Mouse (Mus musculus) heart, postnatal 14 days (tissue): ENCODE measurements around the gene Cd247. TPM values are rescaled to one million over a fixed set of nuclear protein-coding genes. Genes with fewer than 3 reads are reported as not detected.
"Not testable (repeated sequence)": the region's sequence is repeated elsewhere in the genome, so short reads cannot be mapped to it uniquely, and the experiment has no call there.

Source experiments
- DNase-seq, 2 experiments: peaks; one replicate each; pipeline ENCODE4 v3.0.0; 2021 to 2022
- intact Hi-C: fragments of 180-260 bp; cut with DNase I; formaldehyde crosslinking; loops from one replicate; pipeline ENCODE4 v1.15.1; 2025
- long read RNA-seq, 2 experiments: library from polyadenylated mRNA; stranded (forward); transcript quantifications; one replicate each; pipeline ENCODE4 v2.0.0; 2021
- total RNA-seq, 2 experiments: library from RNA; stranded (reverse); gene quantifications; 2 replicates each; pipeline ENCODE4 v1.2.3; 2021

Cd247 gene
- total RNA-seq, result 1 to 10 TPM; 1.4 to 7.9 TPM
- long read RNA-seq, experiment 1, transcript Cd247-201 (8 exons, 1,632 nt), result major isoform, 5 of 10 reads
- long read RNA-seq, experiment 1, partial matches to known transcripts, result 1 of 10 reads
- long read RNA-seq, experiment 1, other reads (novel, unspliced or antisense), result 4 of 10 reads
- long read RNA-seq, experiment 2, partial matches to known transcripts, result 0 of 2 reads
- long read RNA-seq, experiment 2, other reads (novel, unspliced or antisense), result 2 of 2 reads

DNA sequence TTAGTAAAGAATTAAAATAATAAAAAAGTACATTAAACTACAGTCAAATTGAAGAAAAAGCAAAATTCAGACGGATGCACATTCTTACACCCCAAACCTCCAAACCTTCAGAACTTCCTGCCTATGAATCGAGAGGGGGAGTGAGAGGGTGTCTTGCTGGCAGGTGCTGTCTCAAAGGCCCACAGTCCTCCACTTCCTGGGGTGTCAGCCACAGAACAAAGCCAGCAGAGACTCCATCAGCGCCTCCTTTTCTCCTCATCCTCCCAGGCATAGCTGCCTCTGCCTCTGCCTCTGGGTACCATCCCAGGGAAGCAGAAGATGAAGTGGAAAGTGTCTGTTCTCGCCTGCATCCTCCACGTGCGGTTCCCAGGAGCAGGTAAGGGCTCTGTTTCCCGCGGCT lies at the start of gene Cd247:
TSS of gene Cd247 (plus strand) at position 171 of the 400 bp plus-strand sequence.
- intact Hi-C loops, result no loop called here
- DNase-seq, result no peak

DNA sequence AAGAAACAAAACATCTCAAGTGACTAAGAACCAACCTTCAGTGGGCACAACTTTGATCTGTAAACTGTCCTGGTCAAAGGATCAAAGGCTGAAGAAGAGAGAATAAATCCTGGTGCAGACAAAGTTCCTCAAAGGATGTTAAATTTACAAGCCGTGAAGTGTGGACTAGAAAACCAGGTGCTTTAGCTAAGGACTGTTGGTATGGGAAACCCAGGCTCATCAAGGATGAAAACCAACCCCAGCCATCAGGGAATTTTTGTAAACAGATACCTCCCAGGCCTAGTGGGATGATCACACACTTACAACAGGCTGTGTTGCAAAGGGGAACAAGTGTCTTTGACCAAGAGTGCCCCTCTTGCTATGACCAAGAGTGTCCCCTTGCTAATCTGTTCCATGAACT lies 49.5 kb upstream of the Cd247 start:
- DNase-seq, result no peak
- intact Hi-C loops, result loop anchor here (1.0 to 5.0 kb wide), 2 partner anchors 15 to 97 kb away; no protein-coding TSS in a partner anchor

GRCm38 (mm10) chr1:165741989-165742388 lies 46.5 kb upstream of the Cd247 start:
- DNase-seq, result no peak
- intact Hi-C loops, result no loop called here

DNA sequence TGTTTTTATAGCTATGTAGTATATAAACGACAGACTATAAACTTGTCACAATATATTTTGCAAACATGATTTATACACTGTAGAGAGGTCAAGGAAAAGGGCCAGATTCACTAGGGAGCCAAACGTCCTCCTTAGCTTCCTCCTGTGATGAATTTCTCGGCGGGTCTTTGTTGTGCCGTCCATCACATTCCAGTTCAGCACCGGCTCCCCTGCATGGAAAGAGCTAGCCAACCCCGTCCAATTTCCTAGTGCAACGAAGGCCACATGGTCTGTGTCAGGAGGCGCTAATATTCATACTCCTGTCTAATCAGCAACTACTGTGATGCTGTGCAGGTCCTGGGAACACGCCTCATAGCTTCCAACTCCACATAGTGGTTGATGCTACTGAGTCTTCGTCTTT lies 40.4 kb upstream of the Cd247 start:
- DNase-seq, result no peak
- intact Hi-C loops, result no loop called here

- intact Hi-C loops, result no loop called here
Measured at GRCm38 (mm10) chr1:165751142-165751541, 37.3 kb upstream of the Cd247 start.

DNA sequence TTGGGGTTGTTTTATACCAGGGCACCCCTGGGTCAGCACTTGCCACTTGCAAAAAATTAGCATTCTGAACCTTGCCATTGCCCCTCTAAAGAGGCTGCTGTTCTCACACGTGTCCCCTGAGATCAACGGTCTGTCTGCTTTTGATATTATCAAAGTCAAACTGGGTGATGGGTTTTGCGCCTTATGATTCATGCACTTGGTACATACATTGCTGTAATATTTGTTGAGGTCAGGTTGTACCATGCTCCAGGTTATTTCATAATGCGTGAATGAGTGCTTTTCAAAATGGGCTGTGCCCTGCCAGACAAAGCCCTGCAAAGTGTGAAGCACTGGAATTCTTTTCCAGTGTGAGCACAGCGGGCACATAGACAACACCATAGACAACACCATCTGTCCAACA lies 36.6 kb upstream of the Cd247 start:
- intact Hi-C loops, result no loop called here
- no peak for DNase-seq

More at GRCm38 (mm10) chr1:165751142-165751541, 37.3 kb upstream of the Cd247 start:
- DNase-seq, result no peak

DNA sequence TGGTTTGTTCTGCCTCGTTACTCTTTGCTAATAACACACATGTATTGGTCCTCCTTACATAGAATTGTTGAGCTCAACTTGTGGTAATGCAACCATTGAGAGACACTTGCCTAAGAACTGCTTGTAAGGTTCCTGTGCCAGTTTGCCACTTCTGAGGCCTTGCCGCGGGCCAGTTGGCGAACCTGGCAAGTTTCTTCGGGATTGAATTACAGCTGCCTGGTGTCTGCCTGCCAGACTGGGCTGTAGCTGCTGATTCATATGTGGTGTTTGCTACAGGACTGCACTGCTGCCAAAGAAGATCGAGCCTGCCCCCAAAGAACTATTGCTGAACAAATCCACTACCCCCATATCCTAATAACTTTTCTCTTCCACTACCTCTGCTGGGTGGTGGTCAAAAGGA lies 34.3 kb upstream of the Cd247 start:
- intact Hi-C loops, result loop anchor here (1.0 kb wide), 2 partner anchors 15 to 197 kb away; no protein-coding TSS in a partner anchor
- DNase-seq, result no peak

- DNase-seq, result no peak
- intact Hi-C loops, result no loop called here
Measured at GRCm38 (mm10) chr1:165755194-165755593, 33.3 kb upstream of the Cd247 start.

DNA sequence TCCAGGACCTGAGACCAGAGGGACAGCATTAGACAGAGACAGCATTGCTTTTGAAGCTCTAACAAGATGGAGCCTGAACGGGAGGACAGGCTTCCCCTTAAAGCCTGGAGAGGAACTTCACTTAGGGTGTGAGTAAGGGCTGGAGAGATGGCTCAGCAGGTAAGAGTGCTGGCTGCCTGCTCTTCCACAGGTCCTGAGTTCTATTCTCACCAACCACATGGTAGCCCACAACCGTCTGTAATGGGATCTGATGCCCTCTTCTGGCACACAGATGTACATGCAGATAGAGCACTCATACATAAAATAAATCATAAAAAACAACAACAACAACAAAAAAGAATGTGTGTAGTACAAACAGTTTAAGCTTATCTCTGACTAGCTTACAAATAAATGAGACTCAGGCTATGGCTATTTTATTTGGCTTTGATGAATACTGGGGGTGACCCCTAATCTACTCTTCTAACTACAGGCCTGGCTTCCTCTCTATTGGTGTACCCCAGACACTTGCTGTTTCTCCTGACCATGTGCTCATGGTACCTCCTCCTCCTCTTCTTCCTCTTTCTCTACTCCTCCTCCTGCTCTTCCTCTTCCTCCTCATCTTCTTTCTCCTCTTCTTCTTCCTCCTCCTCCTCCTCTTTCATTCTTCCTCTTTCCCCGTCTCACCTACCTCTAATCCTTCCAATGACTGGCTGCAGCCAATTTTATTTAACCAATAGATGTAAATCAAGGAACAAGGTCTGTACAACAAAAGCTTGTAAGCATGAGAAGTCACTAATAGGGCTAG lies 26.8 kb upstream of the Cd247 start:
- no peak for DNase-seq
- intact Hi-C loops, result loop anchor here (5.0 kb wide), 1 partner anchor 179 kb away; no protein-coding TSS in a partner anchor

- intact Hi-C loops, result loop anchor here (5.0 kb wide), 1 partner anchor 180 kb away; no protein-coding TSS in a partner anchor
- DNase-seq, result not testable (repeated sequence)
Measured at GRCm38 (mm10) chr1:165762498-165762897, 26.0 kb upstream of the Cd247 start.

GRCm38 (mm10) chr1:165762914-165763634 lies 25.4 kb upstream of the Cd247 start:
- intact Hi-C loops, result loop anchor here (5.0 kb wide), 1 partner anchor 181 kb away; no protein-coding TSS in a partner anchor
- DNase-seq, result no peak

DNA sequence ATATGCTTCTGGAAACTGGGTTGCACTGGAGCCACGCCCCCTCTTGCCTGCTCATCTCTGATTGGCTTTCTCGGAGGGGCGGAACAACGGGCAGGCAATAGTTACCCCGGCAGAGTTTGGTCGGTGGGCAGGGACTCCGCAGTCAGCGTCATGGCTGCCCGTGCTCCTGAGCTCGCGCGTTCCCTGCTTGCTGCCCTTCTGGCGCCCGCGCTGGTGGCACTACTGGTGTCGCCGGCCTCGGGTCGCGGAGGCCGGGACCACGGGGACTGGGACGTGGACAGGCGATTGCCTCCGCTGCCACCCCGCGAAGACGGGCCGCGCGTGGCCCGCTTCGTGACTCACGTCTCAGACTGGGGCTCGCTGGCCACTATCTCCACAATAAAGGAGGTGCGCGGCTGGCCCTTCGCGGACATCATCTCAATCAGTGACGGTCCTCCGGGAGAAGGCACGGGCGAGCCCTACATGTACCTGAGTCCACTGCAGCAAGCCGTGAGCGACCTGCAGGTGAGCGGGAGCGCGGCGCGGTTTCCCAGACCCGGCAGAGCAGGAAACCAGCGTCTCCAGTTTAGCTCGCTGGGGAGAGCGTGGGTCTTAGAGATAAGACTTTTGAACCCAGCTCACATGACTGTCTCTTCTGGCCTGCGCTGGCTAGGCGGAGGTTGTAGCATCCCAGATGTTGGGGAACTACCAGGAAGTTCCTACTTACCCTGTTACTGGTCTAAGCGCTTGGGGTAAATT lies 24.7 kb upstream of the Cd247 start, which contains the start of gene Creg1:
TSS of gene Creg1 (plus strand) at position 112 of the 738 bp plus-strand sequence.
- DNase-seq, result peak; percentile 92 to 94
- intact Hi-C loops, result loop anchor here (5.0 kb wide), 1 partner anchor 182 kb away; no protein-coding TSS in a partner anchor

DNA sequence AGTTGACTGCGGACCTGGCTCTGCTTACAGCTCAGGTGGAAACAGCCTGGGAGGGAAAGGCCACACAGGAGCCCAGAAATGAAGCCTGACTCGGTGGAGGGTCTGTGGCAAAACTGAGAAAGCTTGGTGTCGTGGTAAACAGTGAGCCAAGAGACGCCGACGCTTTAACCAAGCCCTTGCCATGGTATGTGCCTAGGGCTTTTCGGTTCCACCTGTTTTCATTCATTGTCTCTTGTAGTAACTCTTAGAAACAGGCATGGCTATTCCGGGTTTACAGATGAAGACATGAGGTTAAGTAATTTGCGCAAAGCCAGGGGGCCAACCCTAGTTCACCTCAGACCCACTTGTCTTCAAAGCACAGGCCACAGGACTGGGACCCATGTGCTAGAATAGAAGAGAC lies 23.9 kb upstream of the Cd247 start:
- intact Hi-C loops, result loop anchor here (5.0 kb wide), 1 partner anchor 182 kb away; no protein-coding TSS in a partner anchor

GRCm38 (mm10) chr1:165765041-165765440 lies 23.4 kb upstream of the Cd247 start:
- intact Hi-C loops, result no loop called here
- no peak for DNase-seq

More for the DNA sequence above, 23.9 kb upstream of the Cd247 start:
- no peak for DNase-seq

DNA sequence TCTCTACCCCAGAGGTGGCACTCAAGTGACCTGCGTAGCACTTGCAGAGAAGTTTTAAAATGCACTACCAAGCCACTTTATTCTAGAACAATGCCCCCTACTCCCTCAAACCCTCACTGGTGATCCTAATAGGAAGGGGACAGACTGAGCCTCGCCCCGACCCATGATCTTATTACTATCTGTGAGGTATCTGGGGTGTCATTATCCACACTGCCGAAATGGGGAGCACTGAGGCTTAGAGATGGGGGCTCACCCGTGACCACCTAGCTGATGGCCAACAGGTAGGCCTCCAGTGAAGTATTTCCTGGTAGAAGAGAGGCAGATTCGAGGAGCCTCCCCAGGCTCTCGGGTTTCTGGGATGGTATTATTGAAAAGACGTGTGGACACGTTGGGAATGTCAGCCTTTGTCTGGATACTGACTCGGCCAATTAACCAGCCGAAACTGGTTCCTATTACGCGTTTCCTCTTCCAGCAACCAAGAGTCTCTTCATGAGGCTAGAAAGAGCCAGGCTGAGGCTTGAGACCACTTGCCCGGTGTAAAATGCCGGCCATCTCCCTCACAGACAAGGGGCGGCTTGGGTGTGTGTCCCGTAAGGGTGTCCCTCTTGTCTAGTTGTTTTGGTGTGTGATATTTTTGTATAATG lies 22.7 kb upstream of the Cd247 start:
- intact Hi-C loops, result no loop called here
- DNase-seq, result no peak

- intact Hi-C loops, result no loop called here
- no peak for DNase-seq
Measured at GRCm38 (mm10) chr1:165766295-165766890, 22.1 kb upstream of the Cd247 start.

GRCm38 (mm10) chr1:165768894-165769512 lies 19.5 kb upstream of the Cd247 start:
- intact Hi-C loops, result no loop called here
- DNase-seq, result no peak

- DNase-seq, result no peak
- intact Hi-C loops, result loop anchor here (10.0 kb wide), 2 partner anchors 545 to 595 kb away; no protein-coding TSS in a partner anchor
Measured at GRCm38 (mm10) chr1:165770181-165770759, 18.2 kb upstream of the Cd247 start.
